Mouse (Mus musculus) heart, postnatal 36 days (tissue): ENCODE measurements around the gene Ebf4. TPM values are rescaled to one million over a fixed set of nuclear protein-coding genes. Genes with fewer than 3 reads are reported as not detected.

ENCODE experiments used
- total RNA-seq, 2 experiments: library from RNA; stranded (reverse); gene quantifications; 2 replicates each; pipeline ENCODE4 v1.2.3; 2021

Ebf4 gene
- total RNA-seq, 2 experiments from 2014 or later, result 0.47 to 0.60 TPM

Other genes with a start within 250 kb of the Ebf4 start
- gene Tgm6, start 182.8 kb upstream of the Ebf4 start, total RNA-seq, result not detected
- 100 to 1,000 TPM; 138 to 147 TPM for gene Snrpb, start 115.8 kb upstream of the Ebf4 start, total RNA-seq
- gene Tmc2, start 100.0 kb upstream of the Ebf4 start, total RNA-seq, result not detected
- 10 to 100 TPM; 31.6 to 36.7 TPM for gene Nop56, start 20.7 kb upstream of the Ebf4 start, total RNA-seq
- 100 to 1,000 TPM; 794 to 801 TPM for gene Idh3b, start 10.6 kb upstream of the Ebf4 start, total RNA-seq
- 1 to 10 TPM; 3.4 to 4.7 TPM for gene Cpxm1, start 102.4 kb downstream of the Ebf4 start, total RNA-seq
- gene Gm28372, start 110.1 kb downstream of the Ebf4 start, total RNA-seq, result not detected
- gene 1700020A23Rik, start 110.1 kb downstream of the Ebf4 start, total RNA-seq, result not detected
- not detected for gene Tmem239, start 111.3 kb downstream of the Ebf4 start, total RNA-seq
- gene Vps16, start 129.2 kb downstream of the Ebf4 start, total RNA-seq, result 10 to 100 TPM; 25.2 to 30.7 TPM
- gene Pced1a, start 129.5 kb downstream of the Ebf4 start, total RNA-seq, result 1 to 10 TPM; 4.9 to 5.3 TPM
- 10 to 100 TPM; 48.6 to 49.0 TPM for gene Ptpra, start 155.1 kb downstream of the Ebf4 start, total RNA-seq